Mouse (Mus musculus) midbrain, postnatal 0 days (tissue): ENCODE measurements around the gene Elf3. TPM values are rescaled to one million over a fixed set of nuclear protein-coding genes. Genes with fewer than 3 reads are reported as not detected.
"Not testable (repeated sequence)": the region's sequence is repeated elsewhere in the genome, so short reads cannot be mapped to it uniquely, and the experiment has no call there.

ENCODE experiments used
- ATAC-seq: fragments of 200-750 bp; cut with Nextera tagmentation; 2 replicates; pipeline ENCODE4 v1.8.0; 2017; ENCODE audit warnings: moderate number of reproducible peaks, mild to moderate bottlenecking, moderate TSS enrichment, moderate library complexity; ENCODE audit not compliant: low FRiP score
- DNase-seq: peaks from one replicate; pipeline ENCODE4 v3.0.0-alpha.2; 2015; ENCODE audit warnings: low spot score
- H3K27ac ChIP-seq: fragments of 300-500 bp; sonication (generic); 2 replicates; pipeline ENCODE4 v1.5.1; 2014; ENCODE audit warnings: low read depth, mild to moderate bottlenecking, low read length, mixed read lengths
- H3K27me3 ChIP-seq: fragments of 300-500 bp; sonication (generic); 2 replicates; pipeline ENCODE4 v1.6.1; 2014; ENCODE audit warnings: low read length, control low read depth, mixed read lengths; ENCODE audit not compliant: insufficient read depth
- H3K36me3 ChIP-seq: fragments of 300-500 bp; sonication (generic); 2 replicates; pipeline ENCODE4 v1.6.1; 2014; ENCODE audit warnings: low read length, control low read depth, mixed read lengths; ENCODE audit not compliant: insufficient read depth
- H3K4me1 ChIP-seq: fragments of 300-500 bp; sonication (generic); 2 replicates; pipeline ENCODE4 v1.6.1; 2014; ENCODE audit warnings: mild to moderate bottlenecking, control low read depth, antibody characterized with exemption, low read length, mixed read lengths; ENCODE audit not compliant: insufficient read depth
- H3K4me2 ChIP-seq: fragments of 300-500 bp; sonication (generic); 2 replicates; pipeline ENCODE4 v1.6.1; 2014; ENCODE audit warnings: low read depth, mild to moderate bottlenecking, low read length, mixed read lengths; ENCODE audit not compliant: poor library complexity, severe bottlenecking
- H3K4me3 ChIP-seq: fragments of 300-500 bp; sonication (generic); 2 replicates; pipeline ENCODE4 v1.5.1; 2014; ENCODE audit warnings: low read depth, mild to moderate bottlenecking, low read length, moderate library complexity
- H3K9ac ChIP-seq: fragments of 300-500 bp; sonication (generic); replicated peaks from 2 replicates; pipeline ENCODE4 v1.6.1; 2014; ENCODE audit warnings: mild to moderate bottlenecking, low read length, moderate library complexity, mixed read lengths; ENCODE audit not compliant: poor library complexity, severe bottlenecking
- H3K9me3 ChIP-seq: fragments of 300-500 bp; sonication (generic); 2 replicates; pipeline ENCODE4 v1.6.1; 2016; ENCODE audit warnings: low read length, control low read depth
- CTCF ChIP-seq: IDR thresholded peaks from 2 replicates; pipeline ENCODE4 v1.5.1; 2016; ENCODE audit warnings: antibody characterized with exemption, mild to moderate bottlenecking
- WGBS: fragments of 180-500 bp; shearing (Covaris S2); extraction: QIAGEN DNeasy Blood & Tissue Kit; methylation state at CpG from one replicate; pipeline ENCODE4 v1.1.7; 2014; 5-methylcytosine and 5-hydroxymethylcytosine counted together
- polyA plus RNA-seq: library from polyadenylated mRNA; unstranded; fragments of >200 nt; fragmentation: Nextera tagmentation; extraction: Ambion mirVana; gene quantifications from 2 replicates; pipeline ENCODE4 v1.2.1, GENCODE M21; 2015
- total RNA-seq: library from RNA; depleted of rRNA; stranded (reverse); fragments of >200 nt; gene quantifications from 2 replicates; pipeline ENCODE4 v1.2.3, GENCODE M21; 2014

The Elf3 gene
- total and polyA plus RNA-seq, 2 experiments from 2014 or later, result 0.60 to 0.77 TPM

DNA sequence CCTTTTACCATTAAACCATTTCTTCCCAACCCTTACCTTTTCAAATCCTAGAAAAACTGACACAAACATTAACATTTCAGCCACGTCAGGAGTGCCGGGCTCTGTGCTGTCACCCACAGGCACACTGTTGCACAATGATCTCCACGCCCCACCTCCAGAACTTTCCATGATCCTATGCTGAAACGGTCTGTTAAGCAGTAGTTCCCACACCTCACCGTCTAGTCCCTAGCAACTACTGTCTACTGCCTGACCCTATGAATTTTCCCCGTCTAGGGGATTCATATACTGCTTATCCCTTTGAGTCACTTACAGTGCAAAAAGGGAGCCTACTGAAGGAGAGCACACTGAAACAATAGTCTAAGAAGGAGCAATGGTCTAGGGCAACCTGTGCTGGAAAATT lies 24.4 kb downstream of the Elf3 start:
- Histone ChIP-seq H3K4me3 (no peak overlapping the region), H3K9me3 (no peaks in the 10 kb centered on the region), H3K27ac (no peak overlapping the region), H3K4me2 (no peak overlapping the region), H3K36me3 (no peaks in the 10 kb centered on the region), H3K9ac (no peak overlapping the region), H3K27me3 (no peaks in the 10 kb centered on the region), H3K4me1 (no peaks in the 10 kb centered on the region)
- TF ChIP-seq CTCF, result no peak
- DNase-seq (no peak), ATAC-seq (no peak)
- 88% methylated on average over 6 of the region's 6 CpGs for WGBS

DNA sequence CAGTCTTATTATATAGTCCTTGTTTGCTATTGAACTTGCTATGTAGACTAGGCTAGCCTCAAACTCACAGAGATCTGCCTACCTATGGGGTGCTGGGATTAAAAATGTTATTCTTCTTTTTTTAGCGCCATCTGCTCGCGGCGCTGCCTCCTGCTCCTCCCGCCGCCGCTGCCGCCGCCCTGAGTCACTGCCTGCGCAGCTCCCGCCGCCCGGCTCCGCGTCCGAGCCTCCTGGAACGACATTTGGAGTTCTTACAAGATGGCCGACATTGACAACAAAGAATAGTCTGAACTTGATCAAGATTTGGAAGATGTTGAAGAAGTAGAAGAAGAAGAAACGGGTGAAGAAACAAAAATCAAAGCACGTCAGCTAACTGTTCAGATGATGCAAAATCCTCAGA lies 26.5 kb downstream of the Elf3 start:
- H3K4me1 ChIP-seq, H3K36me3 ChIP-seq, H3K27ac ChIP-seq, H3K4me2 ChIP-seq, H3K27me3 ChIP-seq, H3K4me3 ChIP-seq, ATAC-seq, H3K9me3 ChIP-seq, H3K9ac ChIP-seq, DNase-seq: not testable (repeated sequence)
- 80% methylated on average over 20 of the region's 20 CpGs for WGBS

DNA sequence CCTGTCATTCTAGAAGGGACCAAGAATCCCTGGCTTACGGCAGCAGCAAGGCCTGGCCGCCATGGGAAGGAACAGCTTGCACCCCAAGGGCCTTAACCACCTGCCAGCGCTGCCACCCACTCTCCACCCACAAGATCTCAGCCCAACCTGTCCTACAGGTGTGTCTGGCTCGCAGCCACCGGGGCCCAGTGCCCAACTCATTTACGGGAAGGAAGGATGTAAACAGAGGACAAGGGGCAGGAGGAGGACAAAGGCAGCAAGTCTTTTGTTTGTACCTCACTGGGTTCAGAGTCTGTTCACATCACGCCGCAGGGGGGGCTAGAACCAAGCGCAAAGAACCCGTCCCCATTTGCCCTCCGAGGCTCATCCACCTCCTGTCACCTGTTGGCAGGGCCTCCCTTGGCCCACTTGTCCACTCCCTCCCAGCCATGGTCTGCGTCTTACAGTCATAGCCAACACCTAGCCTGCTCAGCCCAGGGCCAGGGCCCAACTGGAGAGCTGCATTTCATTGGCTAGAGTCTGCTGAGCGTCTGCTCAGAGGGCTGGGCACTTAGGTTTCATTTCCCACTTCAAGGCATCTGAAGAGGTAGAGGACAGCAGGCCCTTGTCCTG lies 30.9 kb downstream of the Elf3 start:
- no peak overlapping the region for H3K4me3 ChIP-seq
- DNase-seq (no peak), ATAC-seq (no peak)
- WGBS, result 81% methylated on average over 13 of the region's 13 CpGs
- no peaks in the 10 kb centered on the region for H3K36me3 ChIP-seq
- TF ChIP-seq CTCF, result no peak
- no peak overlapping the region for H3K27ac ChIP-seq
- H3K27me3 ChIP-seq, result no peaks in the 10 kb centered on the region
- no peaks in the 10 kb centered on the region for H3K4me1 ChIP-seq
- no peaks in the 10 kb centered on the region for H3K9me3 ChIP-seq
- H3K4me2 ChIP-seq, result no peak overlapping the region
- H3K9ac ChIP-seq, result no peak overlapping the region

- Histone ChIP-seq H3K9ac (no peak overlapping the region), H3K9me3 (no peaks in the 10 kb centered on the region), H3K27ac (no peak overlapping the region), H3K36me3 (no peaks in the 10 kb centered on the region), H3K4me1 (no peaks in the 10 kb centered on the region), H3K4me2 (no peak overlapping the region), H3K27me3 (no peaks in the 10 kb centered on the region), H3K4me3 (no peak overlapping the region)
- 65% methylated on average over 6 of the region's 6 CpGs for WGBS
- DNase-seq (no peak), ATAC-seq (no peak)
- no peak for TF ChIP-seq CTCF
Observed at GRCm38 (mm10) chr1:135224981-135225604, 33.3 kb downstream of the Elf3 start.

DNA sequence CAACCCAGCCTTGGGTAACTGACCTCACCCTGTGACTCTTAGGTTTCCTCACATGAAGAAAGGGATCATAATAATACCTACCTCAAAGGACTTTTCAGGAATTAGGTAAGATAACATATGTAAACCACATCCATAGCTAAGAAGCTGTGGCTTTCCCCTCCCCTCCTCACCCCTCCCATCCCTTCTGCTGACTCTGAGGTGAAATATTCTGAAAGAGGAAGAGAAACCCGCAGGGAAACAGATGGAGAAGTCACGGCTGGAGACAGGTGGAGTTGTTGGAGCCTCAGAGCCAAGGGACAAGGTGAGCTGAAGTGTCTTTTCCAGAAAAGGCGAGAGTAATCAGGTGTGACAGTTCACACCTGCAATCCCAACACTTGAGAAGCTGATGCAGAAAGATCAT lies 34.2 kb downstream of the Elf3 start:
- no peak overlapping the region for H3K27ac ChIP-seq
- H3K27me3 ChIP-seq, result no peaks in the 10 kb centered on the region
- no peaks in the 10 kb centered on the region for H3K9me3 ChIP-seq
- no peak overlapping the region for H3K4me3 ChIP-seq
- TF ChIP-seq CTCF, result no peak
- ATAC-seq, result no peak
- H3K9ac ChIP-seq, result no peak overlapping the region
- 86% methylated on average over 3 of the region's 3 CpGs for WGBS
- H3K4me1 ChIP-seq, result no peaks in the 10 kb centered on the region
- DNase-seq, result no peak
- H3K4me2 ChIP-seq, result no peak overlapping the region
- no peaks in the 10 kb centered on the region for H3K36me3 ChIP-seq

DNA sequence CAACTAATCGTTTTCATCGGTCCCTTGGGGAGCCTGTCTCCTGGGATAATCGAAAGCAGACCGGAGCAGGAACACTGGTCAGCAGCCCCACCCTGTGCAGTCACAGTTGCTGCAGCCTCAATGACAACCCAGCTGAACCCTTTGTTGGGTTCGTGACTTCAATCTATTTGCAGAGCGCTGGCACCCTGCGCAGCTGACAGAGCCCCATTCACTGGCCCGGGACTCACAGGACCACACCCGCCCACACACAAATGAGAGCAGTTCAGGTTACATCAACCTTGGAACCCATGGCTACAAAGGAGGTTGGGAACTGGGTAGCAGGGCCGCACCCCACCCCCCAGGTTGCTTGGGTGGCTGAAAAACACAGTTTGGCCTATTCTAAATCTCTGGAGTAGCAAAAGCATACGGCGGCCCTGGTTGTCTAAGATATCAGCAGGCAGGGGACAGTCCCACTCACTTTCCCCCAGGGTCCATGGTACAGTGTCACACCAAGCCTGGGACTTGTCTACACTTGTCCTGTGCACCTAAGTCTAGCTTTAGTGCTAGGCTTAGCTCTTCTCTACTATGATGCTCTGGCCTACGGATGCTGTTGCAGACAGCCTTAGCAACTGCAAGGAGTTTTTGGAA lies 40.6 kb downstream of the Elf3 start:
- WGBS, result 59% methylated on average over 13 of the region's 13 CpGs
- no peak overlapping the region for H3K27ac ChIP-seq
- ATAC-seq (no peak), DNase-seq (no peak)
- H3K27me3 ChIP-seq, result no peaks in the 10 kb centered on the region
- H3K4me2 ChIP-seq, result no peak overlapping the region
- no peak overlapping the region for H3K9ac ChIP-seq
- H3K4me1 ChIP-seq, result no peaks in the 10 kb centered on the region
- no peak for TF ChIP-seq CTCF
- no peaks in the 10 kb centered on the region for H3K9me3 ChIP-seq
- no peak overlapping the region for H3K4me3 ChIP-seq
- H3K36me3 ChIP-seq, result no peaks in the 10 kb centered on the region
